Mouse (Mus musculus): Measurements from ENCODE around the gene Ctbs. TPM values are rescaled to one million over a fixed set of nuclear protein-coding genes. Genes with fewer than 3 reads are reported as not detected.

The Ctbs gene
- polyA plus RNA-seq, 2 experiments = 1.7 to 5.4 TPM

DNA sequence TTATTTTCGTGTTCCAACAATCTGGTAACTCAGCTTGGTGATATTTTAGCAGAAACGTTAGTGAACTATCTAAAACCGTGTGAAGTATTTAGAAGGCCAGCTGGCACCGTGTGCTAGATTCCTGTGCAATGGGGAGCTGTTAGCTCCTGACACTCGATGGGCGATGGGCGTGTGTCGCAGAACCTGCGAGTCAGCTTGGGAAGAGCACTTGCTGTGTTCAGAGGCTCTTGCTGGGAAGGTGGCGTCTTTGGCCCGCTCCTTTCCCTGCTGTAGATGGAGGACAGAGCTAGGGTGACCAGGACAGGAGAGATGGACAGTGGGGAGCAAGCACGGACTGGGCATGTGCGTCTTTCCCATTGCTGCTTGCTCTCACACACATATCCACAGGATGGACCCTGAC, 36.6 kb upstream of the Ctbs start:
- Histone ChIP-seq H3K4me3 (ENCODE audit: insufficient read depth in 1 of 2, low read depth in 2 of 2, low read length in 2 of 2) (no peak overlapping the region), H3K4me2 (ENCODE audit: low read depth) (no peak overlapping the region), H3K4me1 (replicated peaks; ENCODE audit: control insufficient read depth in 2 of 2, insufficient read depth in 2 of 2, low read length in 1 of 2) (peaks cover 37 to 47% of the 10 kb centered on the region in 2 experiments), H3K36me3 (replicated peaks; ENCODE audit: control insufficient read depth, insufficient read depth, low read depth) (peaks cover 57% of the 10 kb centered on the region), H3K27ac (no peak overlapping the region), H3K27me3 (ENCODE audit: control insufficient read depth, insufficient read depth, low read length) (no peaks in the 10 kb centered on the region), H3K9ac (replicated peaks) (no peak overlapping the region), H3K9me3 (ENCODE audit: control insufficient read depth, low read length) (no peaks in the 10 kb centered on the region)
- TF ChIP-seq EP300 (IDR thresholded peaks at IDR 0.05; ENCODE audit: low read depth) (no peak), CTCF (IDR thresholded peaks at IDR 0.05; ENCODE audit: low read depth) (no peak)
- 88% methylated on average over 13 of the region's 13 CpGs for WGBS (ENCODE audit: insufficient replicate concordance)
- ATAC-seq (ENCODE audit: insufficient read depth) (no peak), DNase-seq (ENCODE audit: low read depth in 3 of 3, low spot score in 3 of 3) (no peak)

DNA sequence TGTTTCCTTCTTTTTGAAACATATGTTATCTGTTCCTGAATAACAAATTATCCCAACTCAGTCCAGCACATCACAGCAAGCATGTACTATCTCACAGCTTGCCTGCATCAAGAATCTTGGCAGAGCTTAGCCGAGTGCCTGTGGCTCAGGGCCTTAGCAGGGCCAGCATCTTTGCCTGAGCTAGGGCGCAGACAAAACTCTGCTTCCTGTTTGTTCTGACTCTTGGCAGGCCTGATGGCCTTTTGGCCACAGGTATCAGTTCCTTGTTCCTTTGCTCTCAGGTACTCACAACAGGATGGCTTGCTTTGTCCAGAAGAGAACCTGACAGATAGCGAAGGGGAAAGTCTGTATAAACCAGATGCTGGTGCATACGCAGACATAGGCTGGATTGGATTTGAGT, 35.6 kb upstream of the Ctbs start:
- ATAC-seq (ENCODE audit: insufficient read depth) (no peak), DNase-seq (ENCODE audit: low read depth in 3 of 3, low spot score in 3 of 3) (no peak)
- Histone ChIP-seq H3K4me2 (ENCODE audit: low read depth) (no peak overlapping the region), H3K27me3 (ENCODE audit: control insufficient read depth, insufficient read depth, low read length) (no peaks in the 10 kb centered on the region), H3K9me3 (ENCODE audit: control insufficient read depth, low read length) (no peaks in the 10 kb centered on the region), H3K36me3 (replicated peaks; ENCODE audit: control insufficient read depth, insufficient read depth, low read depth) (peaks cover 56% of the 10 kb centered on the region), H3K4me3 (ENCODE audit: insufficient read depth in 1 of 2, low read depth in 2 of 2, low read length in 2 of 2) (no peak overlapping the region), H3K9ac (replicated peaks) (no peak overlapping the region), H3K27ac (no peak overlapping the region), H3K4me1 (replicated peaks; ENCODE audit: control insufficient read depth in 2 of 2, insufficient read depth in 2 of 2, low read length in 1 of 2) (peaks cover 28 to 38% of the 10 kb centered on the region in 2 experiments)
- 85% methylated on average over 4 of the region's 4 CpGs for WGBS (ENCODE audit: insufficient replicate concordance)
- no peak for TF ChIP-seq EP300 (IDR thresholded peaks at IDR 0.05; ENCODE audit: low read depth)
- TF ChIP-seq CTCF (IDR thresholded peaks at IDR 0.05; ENCODE audit: low read depth) = no peak

DNA sequence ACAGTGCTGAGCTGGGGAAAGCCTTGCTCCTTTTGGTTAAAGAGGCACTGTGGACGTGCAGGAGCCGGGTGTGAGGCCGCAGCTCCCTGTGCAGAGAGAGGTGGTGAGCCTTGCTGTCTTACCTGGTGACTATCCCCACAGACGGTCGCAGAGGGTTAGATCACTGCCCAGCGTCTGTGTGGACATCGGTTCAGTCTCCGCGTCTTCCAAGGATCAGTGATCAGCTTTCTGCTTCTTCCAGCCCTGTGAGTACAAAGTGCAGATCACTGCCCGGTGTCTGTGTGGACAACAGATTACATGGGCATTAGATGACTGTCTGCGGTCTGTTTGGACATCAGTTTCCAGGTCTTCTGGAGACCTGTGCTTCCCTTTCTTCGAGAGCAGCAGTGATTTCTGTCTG, 35.0 kb upstream of the Ctbs start:
- 93% methylated on average over 12 of the region's 12 CpGs for WGBS (ENCODE audit: insufficient replicate concordance)
- TF ChIP-seq CTCF (IDR thresholded peaks at IDR 0.05; ENCODE audit: low read depth) (no peak), EP300 (IDR thresholded peaks at IDR 0.05; ENCODE audit: low read depth) (no peak)
- Histone ChIP-seq H3K4me2 (ENCODE audit: low read depth) (no peak overlapping the region), H3K9ac (replicated peaks) (no peak overlapping the region), H3K27ac (no peak overlapping the region), H3K4me1 (replicated peaks; ENCODE audit: control insufficient read depth in 2 of 2, insufficient read depth in 2 of 2, low read length in 1 of 2) (peaks cover 23 to 34% of the 10 kb centered on the region in 2 experiments), H3K4me3 (ENCODE audit: insufficient read depth in 1 of 2, low read depth in 2 of 2, low read length in 2 of 2) (no peak overlapping the region), H3K36me3 (replicated peaks; ENCODE audit: control insufficient read depth, insufficient read depth, low read depth) (peaks cover 59% of the 10 kb centered on the region), H3K27me3 (ENCODE audit: control insufficient read depth, insufficient read depth, low read length) (no peaks in the 10 kb centered on the region), H3K9me3 (ENCODE audit: control insufficient read depth, low read length) (no peaks in the 10 kb centered on the region)
- no peak for ATAC-seq (ENCODE audit: insufficient read depth)
- DNase-seq (ENCODE audit: low read depth in 3 of 3, low spot score in 3 of 3) = no peak

DNA sequence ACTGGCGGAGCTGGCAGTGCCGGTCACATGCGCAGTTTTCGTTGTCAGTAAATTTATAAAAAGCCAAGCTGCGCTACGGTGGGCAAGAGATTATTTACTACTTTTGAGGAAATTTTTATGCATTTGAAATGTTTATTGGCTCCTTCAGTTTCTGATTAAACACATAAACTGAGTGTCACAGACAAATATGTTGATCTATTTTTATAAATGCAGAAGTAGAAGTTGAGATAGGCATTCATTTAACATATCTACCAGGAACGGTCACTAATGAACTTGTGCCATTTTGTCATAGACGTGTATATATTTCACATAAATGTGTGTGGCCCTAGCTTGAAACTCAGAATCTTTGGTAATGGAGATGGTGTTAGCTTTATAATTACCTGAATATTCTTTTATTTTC, 31.7 kb upstream of the Ctbs start:
- Histone ChIP-seq H3K9me3 (ENCODE audit: control insufficient read depth, low read length) (no peaks in the 10 kb centered on the region), H3K9ac (replicated peaks) (no peak overlapping the region), H3K4me3 (ENCODE audit: insufficient read depth in 1 of 2, low read depth in 2 of 2, low read length in 2 of 2) (no peak overlapping the region), H3K4me1 (replicated peaks; ENCODE audit: control insufficient read depth in 2 of 2, insufficient read depth in 2 of 2, low read length in 1 of 2) (peaks cover 0 to 7% of the 10 kb centered on the region in 2 experiments; a peak in 1 of 4 replicates), H3K36me3 (replicated peaks; ENCODE audit: control insufficient read depth, insufficient read depth, low read depth) (peaks cover 85% of the 10 kb centered on the region), H3K27ac (no peak overlapping the region), H3K27me3 (ENCODE audit: control insufficient read depth, insufficient read depth, low read length) (no peaks in the 10 kb centered on the region), H3K4me2 (ENCODE audit: low read depth) (no peak overlapping the region)
- TF ChIP-seq CTCF (IDR thresholded peaks at IDR 0.05; ENCODE audit: low read depth) (no peak), EP300 (IDR thresholded peaks at IDR 0.05; ENCODE audit: low read depth) (no peak)
- no peak for DNase-seq (ENCODE audit: low read depth in 3 of 3, low spot score in 3 of 3)
- ATAC-seq (ENCODE audit: insufficient read depth) = no peak
- WGBS (ENCODE audit: insufficient replicate concordance) = 87% methylated on average over 8 of the region's 8 CpGs

DNA sequence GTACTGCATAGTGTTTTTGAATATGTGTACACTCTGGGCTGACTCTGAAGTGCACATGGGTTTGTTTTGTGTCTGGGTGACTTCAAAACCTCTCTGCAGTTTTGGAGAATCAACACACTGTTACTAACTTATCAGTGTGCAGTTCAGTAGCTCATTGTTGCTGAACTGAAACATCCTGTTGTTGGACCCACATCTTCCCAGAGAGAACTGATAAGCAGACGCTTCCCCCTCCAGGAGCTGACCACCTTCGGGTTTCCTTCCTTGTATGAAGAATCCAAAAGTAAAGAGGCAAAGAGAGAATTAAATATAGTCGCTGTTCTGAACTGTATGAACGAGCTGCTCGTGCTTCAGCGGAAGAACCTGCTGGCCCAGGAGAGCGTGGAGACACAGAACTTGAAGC, 30.7 kb upstream of the Ctbs start:
- no peak overlapping the region for H3K27ac ChIP-seq
- DNase-seq (ENCODE audit: low read depth in 3 of 3, low spot score in 3 of 3) = no peak
- H3K4me2 ChIP-seq (ENCODE audit: low read depth) = no peak overlapping the region
- no peak overlapping the region for H3K4me3 ChIP-seq (ENCODE audit: insufficient read depth in 1 of 2, low read depth in 2 of 2, low read length in 2 of 2)
- TF ChIP-seq CTCF (IDR thresholded peaks at IDR 0.05; ENCODE audit: low read depth) = no peak
- TF ChIP-seq EP300 (IDR thresholded peaks at IDR 0.05; ENCODE audit: low read depth) = no peak
- peaks cover 91% of the 10 kb centered on the region for H3K36me3 ChIP-seq (replicated peaks; ENCODE audit: control insufficient read depth, insufficient read depth, low read depth)
- no peak overlapping the region for H3K9ac ChIP-seq (replicated peaks)
- H3K9me3 ChIP-seq (ENCODE audit: control insufficient read depth, low read length) = no peaks in the 10 kb centered on the region
- no peak for ATAC-seq (ENCODE audit: insufficient read depth)
- H3K27me3 ChIP-seq (ENCODE audit: control insufficient read depth, insufficient read depth, low read length) = no peaks in the 10 kb centered on the region
- H3K4me1 ChIP-seq (replicated peaks; ENCODE audit: control insufficient read depth in 2 of 2, insufficient read depth in 2 of 2, low read length in 1 of 2) = peaks cover 0 to 2% of the 10 kb centered on the region in 2 experiments; a peak in 1 of 4 replicates
- 39% methylated on average over 7 of the region's 7 CpGs for WGBS (ENCODE audit: insufficient replicate concordance)

Measured in liver, embryonic 14.5 days (tissue).